8 mouse cellular contexts compared by ENCODE assay signal in the genomic region with DNA sequence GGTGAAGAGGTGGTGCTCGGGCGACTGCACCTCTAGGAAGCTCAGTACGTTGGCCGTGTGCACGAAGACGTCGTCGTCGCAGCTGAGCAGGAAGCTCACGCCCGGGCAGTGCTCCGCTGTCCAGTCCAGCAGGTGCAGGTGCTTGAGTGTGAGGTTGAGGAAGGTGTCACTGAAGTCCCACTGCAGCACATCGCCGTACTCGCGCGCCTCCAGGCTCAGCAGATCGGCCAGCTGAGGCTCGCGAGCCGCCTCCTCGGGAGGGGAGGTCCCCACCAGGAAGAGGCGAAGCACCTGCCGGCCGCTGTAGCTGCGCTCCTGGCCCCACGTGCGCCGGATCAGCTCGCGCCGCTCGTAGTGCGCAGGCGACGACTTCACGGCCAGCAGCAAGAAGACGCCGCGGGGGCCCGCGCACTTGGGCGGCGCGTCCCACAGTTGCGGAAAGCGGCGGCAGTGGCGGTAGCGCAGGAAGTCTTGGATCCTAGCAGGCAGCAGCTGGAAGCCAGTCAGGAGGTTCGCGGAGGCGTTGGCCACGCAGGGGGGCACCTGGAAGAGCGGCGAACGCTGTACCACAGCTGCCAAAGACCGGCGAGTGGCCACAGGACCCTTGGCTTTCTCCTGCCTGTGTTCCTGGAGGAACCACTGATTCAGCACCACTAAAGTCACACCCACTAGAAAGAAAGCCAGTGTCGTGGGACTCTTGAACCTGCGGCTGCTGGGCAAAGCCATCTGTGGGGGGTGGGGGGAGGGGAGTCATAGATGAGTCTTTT. TPM values are rescaled to one million over a fixed set of nuclear protein-coding genes. Genes with fewer than 3 reads are reported as not detected.
A peak's percentile ranks its signal among the peaks of the same experiment; 100 is the strongest.
DNase-seq lines count a peak whose midpoint lies in the region; ATAC-seq and TF ChIP-seq lines count a peak whose summit lies in the region.

No protein-coding gene starts in this region.

- peak overlapping the region; percentile 42 for H3K9ac ChIP-seq in heart, embryonic 13.5 days
- H3K9ac ChIP-seq in ES-Bruce4 (ENCODE audit: low read depth, poor library complexity, severe bottlenecking): peak overlapping the region; percentile 1; the same call in 1 of the 2 replicates

- H3K9me3 ChIP-seq in heart, embryonic 13.5 days: no peaks in the 10 kb centered on the region
- no peaks in the 10 kb centered on the region for H3K9me3 ChIP-seq in ES-Bruce4 (replicated peaks; ENCODE audit: control insufficient read depth, insufficient read depth, low read length, poor library complexity, severe bottlenecking)

- H3K27me3 ChIP-seq in heart, embryonic 13.5 days (replicated peaks): peaks cover 72% of the 10 kb centered on the region
- H3K27me3 ChIP-seq in ES-Bruce4 (ENCODE audit: control insufficient read depth, insufficient read depth, low read length, poor library complexity, severe bottlenecking): peaks cover 8% of the 10 kb centered on the region; the same call in 1 of the 2 replicates

- ATAC-seq in heart, embryonic 13.5 days (ENCODE audit: extremely low read depth, insufficient number of reproducible peaks, low FRiP score, low TSS enrichment): no peak
- peak; percentile 52 for ATAC-seq in inflammation-experienced regulatory T-cells, adult 6 months

- DNase-seq in heart, postnatal 25 days (ENCODE audit: low spot score): no peak
- DNase-seq in embryo, embryonic 11 days: peak; percentile 59
- DNase-seq in mesoderm, embryonic 11.5 days (ENCODE audit: low read depth, low spot score): peak; percentile 39
- peak; percentile 42 to 58 for DNase-seq in thymus, postnatal 10 days (ENCODE audit: low spot score in 2 of 2)
- DNase-seq in gastrocnemius, adult 18-20 months (ENCODE audit: low spot score): no peak

- H3K4me3 ChIP-seq in heart, embryonic 13.5 days: peak overlapping the region; percentile 53
- H3K4me3 ChIP-seq in ES-Bruce4 (ENCODE audit: low read depth, low read length): peak overlapping the region; percentile 50

- no peak for TF ChIP-seq CTCF in ES-Bruce4 (IDR thresholded peaks at IDR 0.05; ENCODE audit: low read depth, low read length)

- no peak for TF ChIP-seq POLR2A in ES-Bruce4 (IDR thresholded peaks at IDR 0.05; ENCODE audit: insufficient read depth, low read length)

- 2% methylated on average over 61 of the region's 61 CpGs for WGBS in heart, embryonic 13.5 days

- peak overlapping the region; percentile 79 for H3K4me2 ChIP-seq in heart, embryonic 13.5 days

- no peaks in the 10 kb centered on the region for H3K36me3 ChIP-seq in heart, embryonic 13.5 days
- H3K36me3 ChIP-seq in ES-Bruce4 (ENCODE audit: control insufficient read depth, insufficient read depth, low read length, poor library complexity, severe bottlenecking): no peaks in the 10 kb centered on the region

- intact Hi-C loops in heart, postnatal 25 days (cut with DNase I): no loop called here

- H3K4me1 ChIP-seq in heart, embryonic 13.5 days: peaks cover 16% of the 10 kb centered on the region
- peaks cover 6% of the 10 kb centered on the region for H3K4me1 ChIP-seq in ES-Bruce4 (ENCODE audit: control insufficient read depth, insufficient read depth, low read length)

- no peak overlapping the region for H3K27ac ChIP-seq in heart, embryonic 13.5 days (replicated peaks)
- no peak overlapping the region for H3K27ac ChIP-seq in ES-Bruce4 (ENCODE audit: insufficient read depth, low read length)

- TF ChIP-seq EP300 in ES-Bruce4 (IDR thresholded peaks at IDR 0.05; ENCODE audit: insufficient read depth, low read depth, low read length): no peak

RNA-seq across cellular contexts. Expression of gene B3gnt6, which starts 5.1 kb away (rescaled TPM):
- polyA plus RNA-seq in heart, embryonic 13.5 days (2015; fragmentation: Nextera tagmentation; extraction: Ambion mirVana): not detected in 2 replicates
- not detected for total RNA-seq in heart, postnatal 25 days (2021)
- polyA plus RNA-seq in ES-Bruce4 (2011; ENCODE audit: insufficient read depth, insufficient read length, low read depth, missing spikeins): not detected in 2 replicates
- under 1 TPM in 1 of 3 experiments, not detected in 2; 0.13 TPM for polyA plus RNA-seq in inflammation-experienced regulatory T-cells, adult 6 months (2017; shearing (Covaris generic))
- total RNA-seq in gastrocnemius, adult 18-20 months (2021): not detected

RNA-seq across cellular contexts. Expression of gene Capn5, which starts 16.1 kb away (rescaled TPM):
- 3.8 and 4.0 TPM in 2 replicates for polyA plus RNA-seq in heart, embryonic 13.5 days (2015; fragmentation: Nextera tagmentation; extraction: Ambion mirVana)
- total RNA-seq in heart, postnatal 25 days (2021): 1 to 10 TPM; 1.9 to 2.0 TPM
- polyA plus RNA-seq in ES-Bruce4 (2011; ENCODE audit: insufficient read depth, insufficient read length, low read depth, missing spikeins): 16.9 and 17.0 TPM in 2 replicates
- 1 to 10 TPM in 2 of 3 experiments, under 1 TPM in 1; 0.77 to 3.2 (median 2.4) TPM for polyA plus RNA-seq in inflammation-experienced regulatory T-cells, adult 6 months (2017; shearing (Covaris generic))
- 1 to 10 TPM in 1 of 2 experiments, under 1 TPM in 1; 0.98 to 1.6 TPM for total RNA-seq in gastrocnemius, adult 18-20 months (2021)

RNA-seq across cellular contexts. Expression of gene Omp, which starts 48.9 kb away (rescaled TPM):
- polyA plus RNA-seq in heart, embryonic 13.5 days (2015; fragmentation: Nextera tagmentation; extraction: Ambion mirVana): 0.11 and 0.15 TPM in 2 replicates
- under 1 TPM in 1 of 2 experiments, not detected in 1; 0.11 TPM for total RNA-seq in heart, postnatal 25 days (2021)
- 0.82 and 1.1 TPM in 2 replicates for polyA plus RNA-seq in ES-Bruce4 (2011; ENCODE audit: insufficient read depth, insufficient read length, low read depth, missing spikeins)
- not detected for polyA plus RNA-seq in inflammation-experienced regulatory T-cells, adult 6 months (2017; shearing (Covaris generic))
- under 1 TPM in 1 of 2 experiments, not detected in 1; 0.09 TPM for total RNA-seq in gastrocnemius, adult 18-20 months (2021)

Comparison
In these comparisons a context has a peak if more than half of its experiments do, and no peak if none do; other contexts are left out.
1. DNase-seq: peak in embryo, embryonic 11 days (single experiment), mesoderm, embryonic 11.5 days (single experiment) and thymus, postnatal 10 days (2 of 2); none in heart, postnatal 25 days (single experiment) and gastrocnemius, adult 18-20 months (single experiment).